1 mouse cellular context compared by ENCODE assay signal in genomic region chr6:65563887-65564656, GRCm38 (mm10).
TF ChIP-seq lines count a peak whose summit lies in the region.

No protein-coding gene starts in this region.

TF ChIP-seq in CH12.LX, 34 proteins besides CTCF, POLR2A, EP300 and RAD21 (continued from another document):
- TF ChIP-seq NELFE (IDR thresholded peaks at IDR 0.05; ENCODE audit: low read depth, low read length) = 0 out of 2 replicates have a peak, but pooled peaks have one; percentile 2
